Mouse (Mus musculus): ENCODE results near the gene Opcml. TPM values are rescaled to one million over a fixed set of nuclear protein-coding genes. Genes with fewer than 3 reads are reported as not detected.

Gene Opcml
- total RNA-seq, 2 experiments from 2014 or later = 210 to 230 TPM

DNA sequence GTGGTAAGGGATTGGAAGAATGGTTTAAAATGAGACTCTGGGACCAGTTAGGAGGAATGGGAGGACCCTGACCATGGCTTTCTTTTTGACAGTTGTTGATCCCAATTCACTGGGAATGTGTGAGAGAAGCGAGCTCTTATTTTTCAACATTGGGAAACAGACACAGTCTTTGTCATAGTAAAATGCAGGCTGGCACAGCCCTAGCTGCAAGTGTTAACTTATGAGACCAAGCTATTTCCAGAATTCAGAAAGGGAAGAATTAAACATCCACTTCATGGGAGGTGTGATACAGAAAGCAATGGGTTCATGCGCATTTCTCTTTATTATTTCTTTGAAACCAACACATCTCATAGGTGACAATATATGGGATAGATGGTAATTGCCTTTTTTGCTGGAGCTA is 947.4 kb downstream of the Opcml start:
- DNase-seq (ENCODE audit: low spot score in 2 of 2) = peak in 1 of 2 experiments; percentile 21

DNA sequence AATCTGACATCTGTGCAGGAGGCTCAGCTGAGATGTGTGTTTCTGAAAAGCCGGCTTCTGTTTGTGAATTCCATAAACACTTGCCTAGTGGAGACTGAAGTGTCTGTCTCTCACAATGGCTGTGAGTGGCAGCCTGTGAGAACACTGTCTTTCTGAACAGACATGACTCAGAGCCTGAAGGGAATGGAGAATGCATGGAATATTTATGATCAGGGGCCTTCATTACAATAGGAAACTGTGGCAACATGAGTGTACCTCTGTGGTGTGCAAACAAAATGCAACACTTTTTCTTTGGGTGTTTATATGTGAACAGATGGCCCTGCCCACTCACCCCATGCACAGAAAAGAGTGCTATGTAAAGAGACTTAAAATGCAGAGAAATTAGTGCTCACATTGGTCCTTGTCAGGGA is 947.9 kb downstream of the Opcml start:
- peak; percentile 58 to 73 for DNase-seq (ENCODE audit: low spot score in 2 of 2)

DNA sequence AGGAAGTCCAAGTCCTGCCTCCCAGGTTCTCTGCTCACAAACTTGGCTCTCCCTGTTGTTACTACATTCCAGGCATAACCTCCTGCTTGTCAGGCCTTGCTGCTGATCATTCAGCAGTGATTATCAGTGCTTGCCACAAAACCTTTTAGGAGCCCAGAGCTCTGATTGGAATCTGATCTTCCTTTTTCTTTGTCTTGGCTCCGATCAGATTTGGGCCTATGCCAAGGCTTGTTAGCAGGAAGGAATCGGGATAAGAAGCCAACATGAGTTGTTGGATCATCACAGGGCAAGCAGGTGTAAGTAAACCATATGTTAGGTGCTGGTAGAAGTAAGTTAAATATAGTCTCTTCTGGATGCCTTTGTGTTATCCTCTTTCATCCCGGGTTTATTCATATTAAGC is 954.2 kb downstream of the Opcml start:
- no peak for DNase-seq (ENCODE audit: low spot score in 2 of 2)

DNA sequence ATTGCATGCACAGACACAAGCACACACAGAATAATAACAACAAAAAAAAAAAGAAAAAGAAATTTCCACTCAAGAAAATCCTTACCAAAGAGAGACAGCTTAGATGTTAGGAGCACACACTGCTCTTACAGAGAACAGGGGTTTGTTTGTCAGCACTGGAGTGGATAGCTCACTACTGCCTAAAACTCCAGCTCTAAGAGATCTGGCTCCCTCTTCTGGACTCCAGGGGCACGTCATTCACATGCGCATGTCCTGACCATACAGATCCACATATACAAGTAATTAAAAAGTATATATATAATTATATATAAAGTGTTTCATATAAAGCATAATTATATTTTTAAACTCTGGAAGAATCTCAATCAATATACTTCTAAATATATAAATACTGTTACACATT is 958.3 kb downstream of the Opcml start:
- peak; percentile 15 to 24 for DNase-seq (ENCODE audit: low spot score in 2 of 2)

DNA sequence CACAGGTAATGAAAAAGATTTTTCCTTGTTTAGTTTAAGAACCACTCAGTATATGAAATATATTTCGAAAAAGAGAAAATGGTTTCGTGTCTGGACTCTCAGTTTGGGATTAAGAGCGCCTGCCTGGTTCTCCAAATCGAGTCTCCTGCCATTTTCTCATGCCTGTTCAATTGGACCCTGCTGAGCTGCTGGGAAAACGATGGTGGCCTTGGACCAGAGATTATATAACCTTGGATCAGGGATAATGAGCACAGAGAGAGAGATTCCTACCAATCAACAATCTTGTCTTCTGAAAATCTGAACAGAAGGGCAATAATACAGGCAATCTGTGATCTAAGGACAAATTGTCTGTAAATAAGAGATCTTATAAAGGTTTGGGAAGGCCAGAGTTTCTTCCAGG is 962.3 kb downstream of the Opcml start:
- DNase-seq (ENCODE audit: low spot score in 2 of 2) = no peak

DNA sequence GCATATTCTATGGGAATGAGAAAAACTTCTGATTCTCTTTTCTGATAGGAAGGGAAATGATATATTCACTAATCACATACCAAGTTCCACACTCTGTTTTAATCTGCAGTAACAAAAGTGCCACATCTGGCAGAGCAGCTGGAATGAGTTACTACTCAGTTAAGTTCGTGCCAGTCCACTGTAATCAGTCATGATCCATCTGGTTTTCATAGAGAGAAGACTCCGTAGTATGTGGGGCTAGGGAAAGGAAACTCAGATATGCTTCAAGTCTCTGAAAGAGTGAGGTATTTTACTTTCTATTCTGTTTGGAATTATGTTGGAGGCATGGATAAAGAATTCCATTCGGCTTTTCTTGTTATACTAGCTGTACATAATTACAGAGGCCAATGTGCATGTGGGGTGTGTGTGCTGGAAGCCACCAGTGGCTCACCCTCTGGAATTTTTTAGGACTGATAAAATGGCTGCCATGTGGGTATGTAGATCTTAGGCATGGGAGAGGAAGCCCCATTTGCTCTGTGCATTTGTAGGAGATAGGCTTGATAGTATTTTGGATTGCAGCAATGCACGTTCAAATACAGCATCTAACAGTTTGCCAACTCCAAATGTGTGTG is 966.4 kb downstream of the Opcml start:
- DNase-seq (ENCODE audit: low spot score in 2 of 2) = no peak

DNA sequence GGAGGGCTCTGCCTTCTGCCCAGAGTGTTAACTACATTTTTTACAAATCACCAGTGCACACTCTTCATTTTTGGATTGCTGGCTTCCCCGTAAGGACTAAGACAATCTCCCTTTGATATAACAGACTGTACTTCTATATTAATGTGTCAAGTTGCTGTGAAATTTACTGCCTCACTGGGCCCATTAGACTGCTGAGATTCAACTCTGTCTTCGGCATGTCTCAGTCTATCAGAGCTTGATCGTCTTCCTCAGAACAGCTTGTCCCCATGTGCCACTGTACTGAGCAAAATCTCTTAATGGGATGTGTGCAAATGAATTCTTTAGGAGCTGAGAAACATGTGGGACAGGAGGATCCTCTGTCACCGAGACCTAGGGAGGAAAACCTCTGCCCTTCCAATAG is 970.9 kb downstream of the Opcml start:
- DNase-seq (ENCODE audit: low spot score in 2 of 2) = no peak

DNA sequence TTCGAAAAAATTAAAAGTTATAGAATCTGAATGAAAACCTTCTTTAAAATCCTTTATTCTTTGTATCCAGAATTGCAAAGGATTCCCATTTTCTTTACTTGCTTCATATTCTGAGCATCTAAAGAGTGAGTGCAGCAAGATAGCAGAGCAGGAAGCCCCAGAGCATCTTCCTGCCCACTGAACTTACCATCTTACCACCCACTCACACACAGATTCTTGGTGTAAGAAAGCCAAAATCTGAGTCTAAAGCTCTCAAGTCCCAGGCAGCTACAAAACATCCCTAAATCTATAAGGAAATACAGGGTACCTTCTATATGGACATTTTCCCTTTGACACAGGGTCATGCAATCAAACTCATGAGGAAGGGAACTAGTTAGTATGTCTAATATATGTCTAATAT is 973.6 kb downstream of the Opcml start:
- no peak for DNase-seq (ENCODE audit: low spot score in 2 of 2)

DNA sequence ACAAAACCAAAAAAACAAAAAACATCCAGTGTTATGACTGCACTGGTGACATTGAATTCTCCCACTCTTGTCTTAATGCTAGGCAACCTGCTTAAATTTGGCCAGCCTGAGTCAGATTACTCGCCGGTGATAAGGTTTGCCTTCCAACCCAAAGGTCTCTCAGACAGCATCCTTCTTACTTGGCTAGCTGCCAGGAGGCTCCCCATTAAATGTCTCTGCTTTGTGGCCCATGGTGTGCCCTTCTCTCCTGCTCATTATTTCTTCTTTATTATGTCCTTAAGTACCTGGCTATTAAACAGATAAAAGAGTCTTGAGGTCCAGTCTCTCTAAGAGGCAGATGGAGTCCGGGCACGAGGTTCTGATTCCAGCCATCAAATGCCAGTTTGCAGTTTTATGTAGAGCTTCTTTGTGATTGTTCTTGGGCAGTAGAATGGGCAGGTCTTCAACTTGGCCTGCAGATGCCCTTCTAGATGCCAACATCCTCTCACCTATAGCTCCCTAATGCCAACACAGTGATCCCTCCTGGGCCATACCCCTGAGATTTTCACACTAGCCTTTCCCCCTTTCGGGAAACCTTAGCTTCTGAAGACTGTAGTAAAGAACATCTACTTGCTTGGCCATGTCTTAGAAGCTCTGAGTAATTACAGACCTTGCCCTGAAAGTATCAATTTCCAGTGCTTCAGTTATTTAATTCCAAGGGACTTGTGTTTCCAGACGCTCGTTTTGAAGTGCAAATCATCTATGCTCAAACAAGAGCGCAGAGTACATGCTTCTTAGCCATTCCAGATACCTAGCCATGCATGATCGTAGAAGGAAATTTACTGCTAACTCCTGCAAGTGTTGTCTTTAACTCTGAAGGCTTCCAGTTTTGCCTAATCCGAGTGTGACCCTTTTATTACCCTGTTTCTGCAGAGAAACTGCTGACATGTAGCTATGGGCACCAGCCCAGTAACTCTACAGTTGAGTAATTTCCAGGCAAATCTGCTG is 986.2 kb downstream of the Opcml start:
- DNase-seq (ENCODE audit: low spot score in 2 of 2) = no peak

DNA sequence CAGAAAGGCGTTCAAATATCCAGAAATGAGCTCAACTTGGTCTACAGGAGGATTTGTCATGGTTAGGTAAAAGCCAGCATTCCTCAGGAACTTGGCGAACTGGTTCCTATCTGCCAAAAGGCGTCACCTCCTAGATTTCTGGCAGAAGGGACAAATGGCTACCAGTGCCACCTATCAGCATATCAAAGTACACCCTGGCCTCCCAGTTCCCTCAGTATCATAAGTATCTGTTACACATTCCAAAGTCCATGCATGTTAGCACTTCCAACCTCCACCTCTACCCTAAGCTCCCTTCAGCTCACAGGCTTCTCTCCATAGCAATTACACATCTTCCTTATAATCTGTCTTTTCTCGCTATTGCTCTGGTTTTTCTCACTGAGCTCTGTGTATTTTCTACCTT is 993.3 kb downstream of the Opcml start:
- no peak for DNase-seq (ENCODE audit: low spot score in 2 of 2)

DNA sequence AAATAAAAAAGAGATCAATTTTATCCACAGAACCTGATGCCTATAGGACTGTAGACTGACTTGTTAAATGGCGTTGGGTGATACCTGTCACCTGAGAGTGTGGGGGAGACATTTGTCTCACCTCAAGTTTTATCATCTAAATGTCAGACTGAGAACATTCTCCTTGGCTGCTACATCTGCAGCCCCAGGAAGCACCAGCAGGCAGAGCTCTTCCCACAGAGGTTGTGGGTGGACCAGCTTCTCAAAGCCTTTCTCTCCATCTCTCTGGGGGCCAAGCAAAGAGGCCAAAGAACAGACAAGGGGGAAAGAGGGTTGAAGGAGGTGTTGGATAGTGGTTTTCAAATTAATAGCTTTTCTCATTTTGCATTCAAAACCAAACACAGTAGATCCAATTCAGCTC is 998.9 kb downstream of the Opcml start:
- DNase-seq (ENCODE audit: low spot score in 2 of 2) = peak in 1 of 2 experiments; percentile 12

DNA sequence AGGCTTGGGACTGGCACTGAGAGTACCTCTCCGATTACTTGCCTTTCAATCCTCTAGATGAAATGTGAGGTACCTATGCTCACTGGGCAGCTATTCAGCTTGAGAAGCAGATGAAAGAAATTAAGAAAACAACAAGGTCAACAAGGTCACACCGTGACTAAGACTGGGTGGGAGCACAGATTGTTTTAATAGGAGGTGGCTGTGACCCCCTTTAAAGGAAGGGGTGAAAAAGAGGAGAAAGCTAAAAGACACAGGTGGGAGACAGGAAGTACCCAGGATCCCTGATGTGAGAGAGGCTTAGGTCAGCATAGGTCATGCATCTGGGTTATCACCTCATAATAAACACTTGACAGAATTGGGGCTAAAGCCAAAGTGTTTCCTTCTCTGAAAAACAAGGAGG is 1009.5 kb downstream of the Opcml start:
- no peak for DNase-seq (ENCODE audit: low spot score in 2 of 2)

DNA sequence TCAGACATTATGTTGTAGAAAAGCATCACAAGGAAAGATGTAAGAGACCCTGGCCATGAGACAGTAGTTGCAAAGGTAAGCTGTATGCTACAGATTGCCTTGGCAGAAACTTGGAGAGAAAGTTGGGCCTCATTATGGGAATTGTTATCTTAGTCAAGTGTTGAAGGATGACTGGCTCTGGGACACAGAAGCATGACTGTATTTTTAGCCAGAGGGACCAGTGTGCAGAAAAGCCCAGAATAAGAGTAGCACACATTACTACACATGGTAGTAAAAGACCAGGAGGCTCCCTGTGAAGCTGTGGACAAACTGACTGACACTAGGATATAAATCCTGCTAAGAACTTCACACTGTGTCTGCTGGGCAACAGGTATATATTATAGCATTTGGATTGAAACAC is 1016.1 kb downstream of the Opcml start:
- DNase-seq (ENCODE audit: low spot score in 2 of 2) = no peak

DNA sequence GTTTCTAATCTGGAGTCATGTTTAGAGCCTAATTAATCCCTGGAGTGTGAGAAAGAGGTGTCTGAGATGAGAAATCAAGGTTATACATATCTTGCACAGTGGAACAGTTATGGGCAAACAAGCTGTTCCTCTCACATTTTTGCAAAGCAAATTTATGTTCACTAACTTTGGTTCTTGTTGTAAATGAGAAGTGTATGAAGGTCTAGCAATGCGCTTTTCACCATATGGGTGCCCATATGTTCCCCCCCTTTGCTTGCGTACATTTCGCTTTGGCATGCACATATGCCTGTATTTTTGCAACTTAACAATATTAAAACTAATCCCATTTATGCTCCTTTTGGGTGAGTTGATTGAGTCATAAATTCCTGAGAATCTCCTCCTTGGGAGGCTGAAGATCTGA is 1031.5 kb downstream of the Opcml start:
- DNase-seq (ENCODE audit: low spot score in 2 of 2) = peak; percentile 73 to 78

DNA sequence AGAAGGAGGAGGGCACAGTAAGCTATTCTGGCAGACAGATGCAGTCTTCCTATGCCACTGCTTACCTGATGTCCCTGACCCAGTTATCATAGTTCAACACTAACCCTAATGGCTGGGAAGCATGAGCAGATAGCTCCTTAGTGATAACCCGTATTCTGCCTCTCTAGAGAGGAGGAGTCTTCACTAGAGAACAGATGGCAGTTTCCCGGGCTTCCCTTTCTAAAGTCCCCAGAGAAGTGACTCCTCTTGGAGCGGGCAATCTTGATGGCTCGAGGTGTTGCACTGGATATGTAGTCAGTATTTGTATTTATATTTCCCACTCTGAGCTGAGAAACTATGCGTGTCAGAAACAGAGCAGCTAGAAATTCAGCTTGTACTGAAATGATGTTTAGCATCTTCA is 1031.9 kb downstream of the Opcml start:
- peak; percentile 14 to 17 for DNase-seq (ENCODE audit: low spot score in 2 of 2)

DNA sequence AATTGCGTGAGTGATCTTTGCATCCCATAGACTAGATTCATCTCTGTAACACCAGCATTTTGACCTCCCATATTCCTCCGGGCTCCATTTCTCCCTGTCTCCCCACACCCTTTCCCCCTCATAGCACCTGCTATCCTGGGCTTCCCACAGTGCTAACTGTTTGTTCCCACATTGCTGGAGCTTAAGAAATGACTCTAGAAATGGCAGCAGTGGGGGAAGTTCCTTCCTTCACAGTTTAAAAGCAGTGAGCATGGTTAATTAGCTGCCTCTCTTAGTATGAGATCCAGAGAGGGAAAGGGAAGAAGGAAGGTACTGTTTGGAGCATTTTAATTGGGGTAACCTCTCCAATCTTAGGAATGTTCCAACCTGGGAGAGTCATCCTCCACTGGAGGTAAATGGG is 1035.2 kb downstream of the Opcml start:
- DNase-seq (ENCODE audit: low spot score in 2 of 2) = peak in 1 of 2 experiments; percentile 30

DNA sequence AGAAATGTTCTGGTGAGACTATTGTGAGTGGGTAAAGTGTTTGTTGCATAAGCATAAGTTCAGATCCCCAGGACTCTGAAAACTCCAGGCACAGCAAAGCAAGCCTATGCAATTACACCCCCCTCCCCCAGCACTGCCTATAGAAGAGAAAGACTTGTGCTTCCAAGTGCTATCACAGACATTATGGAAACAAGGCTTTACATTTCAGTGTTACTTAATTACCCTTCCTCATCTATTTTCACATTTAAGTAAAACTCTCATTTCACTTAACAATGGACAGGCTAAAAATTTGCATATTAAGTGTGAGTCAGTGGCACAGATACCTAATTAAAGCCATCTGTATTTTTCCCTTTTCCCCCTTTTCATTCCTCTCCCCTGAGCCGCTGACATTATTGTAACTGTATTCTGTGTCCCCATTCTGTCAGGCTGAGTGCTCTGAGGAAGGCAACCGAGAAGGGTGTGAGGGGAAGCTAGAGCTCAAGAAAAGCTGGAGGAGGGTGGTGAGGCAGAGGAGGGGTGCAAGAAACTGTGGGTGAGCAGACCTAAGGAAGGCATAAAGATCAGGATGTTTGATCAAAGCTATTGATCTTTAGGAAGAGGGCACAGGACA is 1055.5 kb downstream of the Opcml start:
- DNase-seq (ENCODE audit: low spot score in 2 of 2) = no peak

DNA sequence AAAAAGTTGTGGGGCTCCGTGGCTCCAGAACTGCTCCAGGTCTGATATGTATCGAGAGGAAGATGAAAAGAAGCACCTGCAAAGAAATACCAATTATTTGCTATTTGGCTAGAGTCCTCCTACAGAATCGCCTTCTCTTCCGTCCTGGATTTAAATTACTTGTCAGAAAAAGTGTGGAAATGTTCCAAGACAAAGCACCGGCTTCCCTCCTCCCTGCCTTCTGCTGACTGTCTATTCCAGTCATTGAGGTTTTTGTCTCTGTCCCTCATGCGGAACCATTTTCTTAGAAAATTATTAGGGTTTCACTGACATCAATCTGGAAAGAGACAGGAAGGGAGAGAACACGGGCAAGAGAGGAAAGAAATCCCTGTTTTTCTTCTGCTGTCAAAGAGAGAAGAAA is 1065.3 kb downstream of the Opcml start:
- peak in 1 of 2 experiments; percentile 28 for DNase-seq (ENCODE audit: low spot score in 2 of 2)

DNA sequence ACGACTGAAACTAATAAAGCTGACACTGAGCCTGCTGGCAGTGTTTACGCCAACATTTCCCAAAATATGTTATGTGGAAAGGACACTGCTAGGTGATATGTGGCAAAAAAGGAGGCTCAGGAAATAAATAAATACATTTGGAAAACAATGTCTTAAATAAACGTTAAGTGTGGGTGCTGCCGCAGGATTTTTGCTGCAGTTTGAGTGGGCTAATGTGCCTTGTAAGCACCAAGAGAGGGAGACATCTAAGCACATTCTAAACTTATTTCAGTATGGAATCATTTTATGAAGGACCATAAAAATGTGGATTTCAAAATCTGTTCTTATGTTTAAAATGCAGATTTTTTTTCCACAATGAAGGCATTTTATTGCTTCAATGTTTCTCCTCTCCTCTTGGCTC is 1071.4 kb downstream of the Opcml start:
- DNase-seq (ENCODE audit: low spot score in 2 of 2) = peak in 1 of 2 experiments; percentile 27

DNA sequence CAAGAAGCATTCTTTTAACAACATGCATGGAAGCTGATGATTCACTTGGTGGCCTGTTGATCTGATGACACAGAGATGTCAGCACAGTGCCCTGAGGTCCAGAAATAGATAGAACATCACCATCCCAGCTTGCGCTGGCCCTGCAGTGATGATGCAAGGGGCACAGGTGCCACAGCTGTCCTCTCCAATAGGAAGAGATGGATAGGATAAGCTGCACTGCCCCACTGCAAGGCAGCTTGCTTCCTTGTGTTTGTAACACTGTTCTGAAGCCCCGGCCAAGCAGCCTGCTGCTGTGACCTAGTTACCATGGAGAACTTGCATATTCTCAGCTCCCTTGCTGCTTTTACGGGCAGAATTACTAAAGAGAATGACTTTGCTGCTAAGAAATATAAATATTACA is 1076.7 kb downstream of the Opcml start:
- peak; percentile 12 to 41 for DNase-seq (ENCODE audit: low spot score in 2 of 2)

DNA sequence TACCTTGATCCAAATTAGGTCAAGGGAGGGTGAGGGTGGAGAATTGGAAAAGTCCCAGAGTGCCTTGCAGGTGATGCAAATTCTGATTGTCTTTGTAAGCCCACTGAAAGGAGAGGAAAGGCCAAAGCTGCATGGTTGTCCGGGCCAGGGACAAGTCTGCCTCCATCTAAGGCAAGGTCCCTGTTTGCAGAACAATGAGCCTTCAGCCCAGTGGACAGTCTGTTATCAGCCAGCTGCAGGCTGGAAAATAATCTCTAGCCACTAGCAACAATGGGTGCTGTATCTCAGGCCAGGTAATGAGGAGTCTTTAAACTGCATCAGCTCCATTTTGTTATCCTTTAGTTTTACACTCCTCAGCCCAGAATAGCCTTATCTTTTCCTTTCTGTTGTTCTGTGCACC is 1079.9 kb downstream of the Opcml start:
- DNase-seq (ENCODE audit: low spot score in 2 of 2) = no peak

DNA sequence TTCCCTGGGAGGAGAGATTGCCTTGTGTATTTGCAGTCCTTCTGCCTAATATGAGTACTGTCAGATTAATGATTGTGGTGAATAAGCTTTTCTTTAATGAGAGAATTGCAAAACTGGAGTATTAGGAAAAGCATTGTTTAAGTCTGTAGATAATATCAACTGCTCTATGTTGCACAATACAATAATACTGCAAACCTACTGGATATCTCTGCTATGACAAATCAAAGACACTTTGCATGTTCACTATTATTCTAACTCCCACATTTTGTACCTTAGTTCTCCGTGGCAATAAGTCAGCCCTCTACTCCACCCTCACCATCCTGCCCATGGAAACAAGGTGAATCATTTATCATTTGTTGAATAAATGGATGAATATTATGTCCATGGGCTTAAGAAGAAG is 1092.0 kb downstream of the Opcml start:
- DNase-seq (ENCODE audit: low spot score in 2 of 2) = no peak

All from left cerebral cortex, adult 18-20 months (tissue).